Mouse (Mus musculus): ENCODE data around the gene Bysl. TPM values are rescaled to one million over a fixed set of nuclear protein-coding genes. Genes with fewer than 3 reads are reported as not detected.

The Bysl gene
- polyA plus RNA-seq, 1 experiment = 25.7 TPM

- no peaks in the 10 kb centered on the region for H3K4me1 ChIP-seq (ENCODE audit: control insufficient read depth, insufficient read depth, low read length)
- H3K36me3 ChIP-seq (ENCODE audit: control insufficient read depth, insufficient read depth, low read length, poor library complexity, severe bottlenecking) = 0 out of 2 replicates have a peak, but pooled peaks cover 2% of the 10 kb centered on the region
- H3K9me3 ChIP-seq (replicated peaks; ENCODE audit: control insufficient read depth, insufficient read depth, low read length, poor library complexity, severe bottlenecking) = no peaks in the 10 kb centered on the region
- peak overlapping the region; percentile 34 for H3K27ac ChIP-seq (ENCODE audit: insufficient read depth, low read length)
- peak overlapping the region; percentile 81 for H3K4me3 ChIP-seq (ENCODE audit: low read depth, low read length)
- H3K9ac ChIP-seq (ENCODE audit: low read depth, poor library complexity, severe bottlenecking) = peak overlapping the region; percentile 56
- TF ChIP-seq EP300 (IDR thresholded peaks at IDR 0.05; ENCODE audit: insufficient read depth, low read depth, low read length) (no peak), CTCF (IDR thresholded peaks at IDR 0.05; ENCODE audit: low read depth, low read length) (no peak), POLR2A (IDR thresholded peaks at IDR 0.05; ENCODE audit: insufficient read depth, low read length) (no peak)
- H3K27me3 ChIP-seq (ENCODE audit: control insufficient read depth, insufficient read depth, low read length, poor library complexity, severe bottlenecking) = no peaks in the 10 kb centered on the region
These were observed 18.7 kb upstream of the Bysl start for GRCm38 (mm10) chr17:47629717-47630677.

GRCm38 (mm10) chr17:47628851-47629676 lies 17.8 kb upstream of the Bysl start:
- Histone ChIP-seq H3K27me3 (ENCODE audit: control insufficient read depth, insufficient read depth, low read length, poor library complexity, severe bottlenecking) (no peaks in the 10 kb centered on the region), H3K9ac (ENCODE audit: low read depth, poor library complexity, severe bottlenecking) (peak overlapping the region; percentile 56), H3K4me3 (ENCODE audit: low read depth, low read length) (peak overlapping the region; percentile 87), H3K9me3 (replicated peaks; ENCODE audit: control insufficient read depth, insufficient read depth, low read length, poor library complexity, severe bottlenecking) (no peaks in the 10 kb centered on the region), H3K4me1 (ENCODE audit: control insufficient read depth, insufficient read depth, low read length) (no peaks in the 10 kb centered on the region), H3K27ac (ENCODE audit: insufficient read depth, low read length) (peak overlapping the region; percentile 77), H3K36me3 (ENCODE audit: control insufficient read depth, insufficient read depth, low read length, poor library complexity, severe bottlenecking) (0 out of 2 replicates have a peak, but pooled peaks cover 2% of the 10 kb centered on the region)
- no peak for TF ChIP-seq EP300 (IDR thresholded peaks at IDR 0.05; ENCODE audit: insufficient read depth, low read depth, low read length)
- TF ChIP-seq CTCF (IDR thresholded peaks at IDR 0.05; ENCODE audit: low read depth, low read length) = no peak
- no peak for TF ChIP-seq POLR2A (IDR thresholded peaks at IDR 0.05; ENCODE audit: insufficient read depth, low read length)

- H3K9me3 ChIP-seq (replicated peaks; ENCODE audit: control insufficient read depth, insufficient read depth, low read length, poor library complexity, severe bottlenecking) = no peaks in the 10 kb centered on the region
- no peaks in the 10 kb centered on the region for H3K4me1 ChIP-seq (ENCODE audit: control insufficient read depth, insufficient read depth, low read length)
- H3K9ac ChIP-seq (ENCODE audit: low read depth, poor library complexity, severe bottlenecking) = no peak overlapping the region
- H3K27ac ChIP-seq (ENCODE audit: insufficient read depth, low read length) = no peak overlapping the region
- no peak overlapping the region for H3K4me3 ChIP-seq (ENCODE audit: low read depth, low read length)
- H3K27me3 ChIP-seq (ENCODE audit: control insufficient read depth, insufficient read depth, low read length, poor library complexity, severe bottlenecking) = no peaks in the 10 kb centered on the region
- TF ChIP-seq POLR2A (IDR thresholded peaks at IDR 0.05; ENCODE audit: insufficient read depth, low read length) (no peak), CTCF (IDR thresholded peaks at IDR 0.05; ENCODE audit: low read depth, low read length) (no peak), EP300 (IDR thresholded peaks at IDR 0.05; ENCODE audit: insufficient read depth, low read depth, low read length) (no peak)
- H3K36me3 ChIP-seq (ENCODE audit: control insufficient read depth, insufficient read depth, low read length, poor library complexity, severe bottlenecking) = peaks cover 3% of the 10 kb centered on the region; the same call in 1 of the 2 replicates
These were observed 16.5 kb upstream of the Bysl start for GRCm38 (mm10) chr17:47627791-47628190.

GRCm38 (mm10) chr17:47626031-47626430 lies 14.7 kb upstream of the Bysl start:
- no peaks in the 10 kb centered on the region for H3K27me3 ChIP-seq (ENCODE audit: control insufficient read depth, insufficient read depth, low read length, poor library complexity, severe bottlenecking)

GRCm38 (mm10) chr17:47625088-47625487 lies 13.8 kb upstream of the Bysl start:
- Histone ChIP-seq H3K4me3 (ENCODE audit: low read depth, low read length) (no peak overlapping the region), H3K9me3 (replicated peaks; ENCODE audit: control insufficient read depth, insufficient read depth, low read length, poor library complexity, severe bottlenecking) (no peaks in the 10 kb centered on the region), H3K9ac (ENCODE audit: low read depth, poor library complexity, severe bottlenecking) (no peak overlapping the region), H3K36me3 (ENCODE audit: control insufficient read depth, insufficient read depth, low read length, poor library complexity, severe bottlenecking) (peaks cover 10% of the 10 kb centered on the region), H3K27me3 (ENCODE audit: control insufficient read depth, insufficient read depth, low read length, poor library complexity, severe bottlenecking) (no peaks in the 10 kb centered on the region), H3K4me1 (ENCODE audit: control insufficient read depth, insufficient read depth, low read length) (no peaks in the 10 kb centered on the region), H3K27ac (ENCODE audit: insufficient read depth, low read length) (no peak overlapping the region)
- TF ChIP-seq CTCF (IDR thresholded peaks at IDR 0.05; ENCODE audit: low read depth, low read length) (no peak), POLR2A (IDR thresholded peaks at IDR 0.05; ENCODE audit: insufficient read depth, low read length) (no peak), EP300 (IDR thresholded peaks at IDR 0.05; ENCODE audit: insufficient read depth, low read depth, low read length) (no peak)

More at GRCm38 (mm10) chr17:47626031-47626430, 14.7 kb upstream of the Bysl start:
- no peak for TF ChIP-seq POLR2A (IDR thresholded peaks at IDR 0.05; ENCODE audit: insufficient read depth, low read length)
- no peak for TF ChIP-seq EP300 (IDR thresholded peaks at IDR 0.05; ENCODE audit: insufficient read depth, low read depth, low read length)
- no peaks in the 10 kb centered on the region for H3K9me3 ChIP-seq (replicated peaks; ENCODE audit: control insufficient read depth, insufficient read depth, low read length, poor library complexity, severe bottlenecking)
- H3K36me3 ChIP-seq (ENCODE audit: control insufficient read depth, insufficient read depth, low read length, poor library complexity, severe bottlenecking) = peaks cover 10% of the 10 kb centered on the region
- H3K27ac ChIP-seq (ENCODE audit: insufficient read depth, low read length) = no peak overlapping the region
- H3K4me3 ChIP-seq (ENCODE audit: low read depth, low read length) = no peak overlapping the region
- no peaks in the 10 kb centered on the region for H3K4me1 ChIP-seq (ENCODE audit: control insufficient read depth, insufficient read depth, low read length)
- no peak overlapping the region for H3K9ac ChIP-seq (ENCODE audit: low read depth, poor library complexity, severe bottlenecking)

All from ES-Bruce4 (cell line).